Mouse (Mus musculus): ENCODE measurements at regions not wholly inside any gene's neighbourhood (a gene's known extent, or its start where the extent isn't known, plus 50 kb on each side); places are given as distances from the start of the nearest gene placed in this dataset.

GRCm38 (mm10) chr7:62179387-62179786 is 167.0 kb upstream of the Ndn start:
- no peak for ATAC-seq (ENCODE audit: insufficient read depth, low FRiP score, low TSS enrichment)
- H3K27ac ChIP-seq (ENCODE audit: low read depth, low read length) = no peak overlapping the region
- no peak overlapping the region for H3K9ac ChIP-seq (ENCODE audit: low read length)
- WGBS = 66% methylated on average over 2 of the region's 2 CpGs
- no peak overlapping the region for H3K4me3 ChIP-seq (ENCODE audit: low read depth, low read length)
- H3K4me1 ChIP-seq (ENCODE audit: control insufficient read depth, insufficient read depth, low read length) = no peaks in the 10 kb centered on the region
- H3K4me2 ChIP-seq (ENCODE audit: low read depth) = no peak overlapping the region
- H3K9me3 ChIP-seq (ENCODE audit: control insufficient read depth, low read length) = no peaks in the 10 kb centered on the region
- no peak for DNase-seq (ENCODE audit: low spot score)
- no peaks in the 10 kb centered on the region for H3K36me3 ChIP-seq (ENCODE audit: control insufficient read depth, insufficient read depth, low read length)
- no peaks in the 10 kb centered on the region for H3K27me3 ChIP-seq (ENCODE audit: control insufficient read depth, insufficient read depth, low read length)

DNA sequence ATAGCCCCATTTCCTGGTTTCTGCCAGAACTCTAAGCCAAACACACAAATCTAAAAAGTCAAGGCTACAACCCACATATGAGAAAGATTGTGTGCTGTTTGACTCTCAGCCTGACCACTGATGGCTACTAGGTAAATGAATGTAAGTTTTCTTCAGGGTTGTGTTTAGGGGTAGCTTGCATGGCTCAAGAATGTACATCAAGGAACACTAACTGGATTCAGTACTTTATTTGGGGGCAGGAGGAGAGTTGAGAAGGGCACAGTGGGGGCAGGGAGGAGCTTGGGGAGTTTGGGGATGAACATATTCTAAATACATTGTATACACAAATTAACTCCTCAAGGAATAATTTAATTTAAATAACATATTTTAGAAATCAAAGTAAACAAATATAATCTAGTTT is 137.8 kb upstream of the Ndn start:
- DNase-seq (ENCODE audit: low spot score) = no peak
- no peak overlapping the region for H3K9ac ChIP-seq (ENCODE audit: low read length)
- H3K9me3 ChIP-seq (ENCODE audit: control insufficient read depth, low read length) = no peaks in the 10 kb centered on the region
- no peaks in the 10 kb centered on the region for H3K27me3 ChIP-seq (ENCODE audit: control insufficient read depth, insufficient read depth, low read length)
- no peak for ATAC-seq (ENCODE audit: insufficient read depth, low FRiP score, low TSS enrichment)
- no peaks in the 10 kb centered on the region for H3K36me3 ChIP-seq (ENCODE audit: control insufficient read depth, insufficient read depth, low read length)
- H3K4me1 ChIP-seq (ENCODE audit: control insufficient read depth, insufficient read depth, low read length) = no peaks in the 10 kb centered on the region
- H3K27ac ChIP-seq (ENCODE audit: low read depth, low read length) = no peak overlapping the region
- H3K4me2 ChIP-seq (ENCODE audit: low read depth) = peak overlapping the region; percentile 23; the same call in 1 of the 2 replicates
- H3K4me3 ChIP-seq (ENCODE audit: low read depth, low read length) = no peak overlapping the region

- Histone ChIP-seq H3K27ac (ENCODE audit: low read depth, low read length) (no peak overlapping the region), H3K27me3 (ENCODE audit: control insufficient read depth, insufficient read depth, low read length) (no peaks in the 10 kb centered on the region), H3K4me3 (ENCODE audit: low read depth, low read length) (peak overlapping the region; percentile 31), H3K9ac (ENCODE audit: low read length) (peak overlapping the region; percentile 47; the same call in 1 of the 2 replicates), H3K4me1 (ENCODE audit: control insufficient read depth, insufficient read depth, low read length) (no peaks in the 10 kb centered on the region), H3K36me3 (ENCODE audit: control insufficient read depth, insufficient read depth, low read length) (no peaks in the 10 kb centered on the region), H3K9me3 (ENCODE audit: control insufficient read depth, low read length) (no peaks in the 10 kb centered on the region), H3K4me2 (ENCODE audit: low read depth) (peak overlapping the region; percentile 20)
- WGBS = 34% methylated on average over 12 of the region's 12 CpGs
- peak; percentile 69 for DNase-seq (ENCODE audit: low spot score)
- peak; percentile 72; the same call in 1 of the 2 replicates for ATAC-seq (ENCODE audit: insufficient read depth, low FRiP score, low TSS enrichment)
Observed at GRCm38 (mm10) chr7:62209117-62209700, 137.2 kb upstream of the Ndn start.

- Histone ChIP-seq H3K27ac (ENCODE audit: low read depth, low read length) (no peak overlapping the region), H3K9ac (ENCODE audit: low read length) (no peak overlapping the region), H3K36me3 (ENCODE audit: control insufficient read depth, insufficient read depth, low read length) (no peaks in the 10 kb centered on the region), H3K9me3 (ENCODE audit: control insufficient read depth, low read length) (no peaks in the 10 kb centered on the region; the same call in 1 of the 2 replicates), H3K4me2 (ENCODE audit: low read depth) (no peak overlapping the region), H3K4me1 (ENCODE audit: control insufficient read depth, insufficient read depth, low read length) (no peaks in the 10 kb centered on the region), H3K4me3 (ENCODE audit: low read depth, low read length) (no peak overlapping the region), H3K27me3 (ENCODE audit: control insufficient read depth, insufficient read depth, low read length) (no peaks in the 10 kb centered on the region)
- WGBS = 42% methylated on average over 4 of the region's 4 CpGs
- ATAC-seq (ENCODE audit: insufficient read depth, low FRiP score, low TSS enrichment) = 0 out of 2 replicates have a peak, but pooled peaks have one; percentile 50
- no peak for DNase-seq (ENCODE audit: low spot score)
Observed at GRCm38 (mm10) chr7:62225184-62225583, 121.2 kb upstream of the Ndn start.

DNA sequence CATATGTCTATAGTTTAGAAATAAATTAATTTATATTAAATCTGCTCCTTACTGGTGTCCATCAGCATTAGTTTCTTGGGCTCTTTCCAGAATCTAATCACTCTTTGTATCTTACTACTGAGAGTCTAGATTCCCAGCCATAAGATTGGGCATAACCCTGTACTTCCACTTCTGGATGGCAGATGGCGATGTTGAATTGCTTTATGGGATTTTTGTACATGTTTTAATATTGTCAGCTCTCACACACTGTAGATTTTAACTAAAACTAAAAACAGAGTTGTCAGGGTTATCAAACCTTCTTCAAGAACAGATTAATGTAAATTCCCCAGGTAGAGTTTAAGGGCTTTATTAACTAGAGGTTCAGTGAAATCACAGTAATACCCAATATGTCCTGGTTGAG is 118.6 kb upstream of the Ndn start:
- no peaks in the 10 kb centered on the region for H3K9me3 ChIP-seq (ENCODE audit: control insufficient read depth, low read length)
- no peaks in the 10 kb centered on the region for H3K27me3 ChIP-seq (ENCODE audit: control insufficient read depth, insufficient read depth, low read length)
- no peak overlapping the region for H3K4me2 ChIP-seq (ENCODE audit: low read depth)
- ATAC-seq (ENCODE audit: insufficient read depth, low FRiP score, low TSS enrichment) = no peak
- no peak overlapping the region for H3K9ac ChIP-seq (ENCODE audit: low read length)
- H3K36me3 ChIP-seq (ENCODE audit: control insufficient read depth, insufficient read depth, low read length) = no peaks in the 10 kb centered on the region
- H3K27ac ChIP-seq (ENCODE audit: low read depth, low read length) = no peak overlapping the region
- WGBS = 7% methylated on average over 1 of the region's 1 CpGs
- no peak overlapping the region for H3K4me3 ChIP-seq (ENCODE audit: low read depth, low read length)
- DNase-seq (ENCODE audit: low spot score) = no peak
- H3K4me1 ChIP-seq (ENCODE audit: control insufficient read depth, insufficient read depth, low read length) = no peaks in the 10 kb centered on the region

DNA sequence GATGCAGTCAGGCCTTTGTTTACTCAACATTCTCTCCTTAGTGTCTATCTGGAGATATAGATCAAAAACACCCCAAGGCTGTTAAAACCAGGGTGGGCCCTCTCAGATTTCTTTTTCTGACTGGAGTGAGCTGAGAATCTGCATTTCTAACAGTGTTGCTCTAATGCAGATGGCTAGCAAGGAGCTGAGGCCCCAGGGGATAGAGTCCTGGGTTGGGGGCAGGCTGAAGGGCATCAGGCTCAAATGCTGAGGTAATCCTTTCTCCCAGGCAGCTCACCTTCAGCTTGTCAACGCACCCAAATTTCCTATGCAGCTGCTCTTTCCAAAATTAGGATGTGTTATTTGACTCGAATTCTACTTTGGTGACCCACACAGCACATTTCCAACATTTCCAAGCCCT is 115.7 kb upstream of the Ndn start:
- H3K4me3 ChIP-seq (ENCODE audit: low read depth, low read length) = no peak overlapping the region

GRCm38 (mm10) chr7:62231120-62231574 is 115.2 kb upstream of the Ndn start:
- WGBS = 14% methylated on average over 13 of the region's 13 CpGs
- Histone ChIP-seq H3K4me1 (ENCODE audit: control insufficient read depth, insufficient read depth, low read length) (no peaks in the 10 kb centered on the region), H3K4me3 (ENCODE audit: low read depth, low read length) (no peak overlapping the region), H3K9ac (ENCODE audit: low read length) (peak overlapping the region; percentile 6; the same call in 1 of the 2 replicates), H3K4me2 (ENCODE audit: low read depth) (peak overlapping the region; percentile 36), H3K9me3 (ENCODE audit: control insufficient read depth, low read length) (no peaks in the 10 kb centered on the region; the same call in 1 of the 2 replicates), H3K27ac (ENCODE audit: low read depth, low read length) (no peak overlapping the region), H3K27me3 (ENCODE audit: control insufficient read depth, insufficient read depth, low read length) (no peaks in the 10 kb centered on the region), H3K36me3 (ENCODE audit: control insufficient read depth, insufficient read depth, low read length) (no peaks in the 10 kb centered on the region)
- DNase-seq (ENCODE audit: low spot score) (peak; percentile 82), ATAC-seq (ENCODE audit: insufficient read depth, low FRiP score, low TSS enrichment) (peak; percentile 83)

More for the DNA sequence above, 115.7 kb upstream of the Ndn start:
- peak overlapping the region; percentile 6; the same call in 1 of the 2 replicates for H3K9ac ChIP-seq (ENCODE audit: low read length)
- 17% methylated on average over 2 of the region's 2 CpGs for WGBS
- H3K36me3 ChIP-seq (ENCODE audit: control insufficient read depth, insufficient read depth, low read length) = no peaks in the 10 kb centered on the region
- DNase-seq (ENCODE audit: low spot score) = peak; percentile 11
- no peaks in the 10 kb centered on the region for H3K4me1 ChIP-seq (ENCODE audit: control insufficient read depth, insufficient read depth, low read length)
- ATAC-seq (ENCODE audit: insufficient read depth, low FRiP score, low TSS enrichment) = peak; percentile 46; the same call in 1 of the 2 replicates
- no peak overlapping the region for H3K27ac ChIP-seq (ENCODE audit: low read depth, low read length)
- H3K27me3 ChIP-seq (ENCODE audit: control insufficient read depth, insufficient read depth, low read length) = no peaks in the 10 kb centered on the region
- H3K9me3 ChIP-seq (ENCODE audit: control insufficient read depth, low read length) = no peaks in the 10 kb centered on the region; the same call in 1 of the 2 replicates
- H3K4me2 ChIP-seq (ENCODE audit: low read depth) = peak overlapping the region; percentile 36

DNA sequence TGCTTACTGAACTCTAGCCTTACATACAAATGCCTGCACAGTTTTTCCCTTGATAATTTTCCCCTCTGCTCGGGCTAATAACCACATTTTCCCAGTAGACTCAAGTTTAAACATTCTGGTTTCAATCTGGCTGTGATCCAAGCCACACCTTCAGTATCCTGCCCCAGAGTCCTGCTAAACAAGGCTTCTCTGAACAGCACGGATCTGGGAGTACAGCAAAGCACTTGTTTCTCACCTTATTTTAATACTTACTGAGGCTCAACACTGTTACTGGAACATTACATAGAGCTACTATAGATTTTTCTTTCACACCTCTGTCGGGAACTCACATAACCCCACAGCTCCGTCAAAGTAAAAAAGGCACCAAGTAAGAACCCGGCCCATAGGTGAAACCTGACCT is 114.3 kb upstream of the Ndn start:
- ATAC-seq (ENCODE audit: insufficient read depth, low FRiP score, low TSS enrichment) (no peak), DNase-seq (ENCODE audit: low spot score) (no peak)
- Histone ChIP-seq H3K9me3 (ENCODE audit: control insufficient read depth, low read length) (no peaks in the 10 kb centered on the region; the same call in 1 of the 2 replicates), H3K4me1 (ENCODE audit: control insufficient read depth, insufficient read depth, low read length) (no peaks in the 10 kb centered on the region), H3K27ac (ENCODE audit: low read depth, low read length) (no peak overlapping the region), H3K27me3 (ENCODE audit: control insufficient read depth, insufficient read depth, low read length) (no peaks in the 10 kb centered on the region), H3K4me3 (ENCODE audit: low read depth, low read length) (no peak overlapping the region), H3K9ac (ENCODE audit: low read length) (no peak overlapping the region), H3K36me3 (ENCODE audit: control insufficient read depth, insufficient read depth, low read length) (no peaks in the 10 kb centered on the region), H3K4me2 (ENCODE audit: low read depth) (no peak overlapping the region)
- 72% methylated on average over 5 of the region's 5 CpGs for WGBS

GRCm38 (mm10) chr7:62234037-62234436 is 112.3 kb upstream of the Ndn start:
- Histone ChIP-seq H3K4me2 (ENCODE audit: low read depth) (no peak overlapping the region), H3K27ac (ENCODE audit: low read depth, low read length) (no peak overlapping the region), H3K9ac (ENCODE audit: low read length) (no peak overlapping the region), H3K4me3 (ENCODE audit: low read depth, low read length) (no peak overlapping the region), H3K4me1 (ENCODE audit: control insufficient read depth, insufficient read depth, low read length) (no peaks in the 10 kb centered on the region), H3K9me3 (ENCODE audit: control insufficient read depth, low read length) (no peaks in the 10 kb centered on the region; the same call in 1 of the 2 replicates), H3K36me3 (ENCODE audit: control insufficient read depth, insufficient read depth, low read length) (no peaks in the 10 kb centered on the region), H3K27me3 (ENCODE audit: control insufficient read depth, insufficient read depth, low read length) (no peaks in the 10 kb centered on the region)
- WGBS = 78% methylated on average over 6 of the region's 6 CpGs
- no peak for DNase-seq (ENCODE audit: low spot score)
- ATAC-seq (ENCODE audit: insufficient read depth, low FRiP score, low TSS enrichment) = no peak

Data from neural tube, embryonic 11.5 days (tissue).